Mouse (Mus musculus) heart, adult 18-20 months (tissue): Measurements from ENCODE around the gene Tia1. TPM values are rescaled to one million over a fixed set of nuclear protein-coding genes. Genes with fewer than 3 reads are reported as not detected.

Source experiments
- DNase-seq, 2 experiments: peaks; one replicate each; pipeline ENCODE4 v3.0.0; 2021 to 2022; ENCODE audit warnings: mixed read lengths in 1 of 2
- total RNA-seq, 2 experiments: library from RNA; stranded (reverse); gene quantifications; 2 replicates each; pipeline ENCODE4 v1.2.3; 2021

Tia1 gene
- total RNA-seq, 2 experiments from 2014 or later = 17.2 to 19.3 TPM

GRCm38 (mm10) chr6:86385362-86386104 is 18.5 kb upstream of the Tia1 start:
- DNase-seq = no peak

- no peak for DNase-seq
Observed at GRCm38 (mm10) chr6:86387313-86387712, 16.7 kb upstream of the Tia1 start.

- no peak for DNase-seq
Observed at GRCm38 (mm10) chr6:86388461-86388860, 15.6 kb upstream of the Tia1 start.

- no peak for DNase-seq
Observed at GRCm38 (mm10) chr6:86391326-86391725, 12.7 kb upstream of the Tia1 start.

GRCm38 (mm10) chr6:86393187-86393586 is 10.8 kb upstream of the Tia1 start:
- DNase-seq = no peak

GRCm38 (mm10) chr6:86394078-86394720 is 9.8 kb upstream of the Tia1 start:
- no peak for DNase-seq

- no peak for DNase-seq
Observed at GRCm38 (mm10) chr6:86395021-86395420, 9.0 kb upstream of the Tia1 start.

- no peak for DNase-seq
Observed at GRCm38 (mm10) chr6:86395969-86396368, 8.1 kb upstream of the Tia1 start.

- peak; percentile 91 to 94 for DNase-seq
Observed at GRCm38 (mm10) chr6:86396581-86397256, 7.3 kb upstream of the Tia1 start, which contains the start of gene Pcyox1. TSS of gene Pcyox1 (minus strand) at chr6:86397154.

- DNase-seq = no peak
Observed at GRCm38 (mm10) chr6:86397257-86397980, 6.6 kb upstream of the Tia1 start.

GRCm38 (mm10) chr6:86398986-86399385 is 5.0 kb upstream of the Tia1 start:
- DNase-seq = no peak

GRCm38 (mm10) chr6:86399995-86400394 is 4.0 kb upstream of the Tia1 start:
- no peak for DNase-seq

- peak; percentile 80 to 87 for DNase-seq
Observed at GRCm38 (mm10) chr6:86400972-86401371, 3.0 kb upstream of the Tia1 start.

GRCm38 (mm10) chr6:86402681-86403607 is 1.1 kb upstream of the Tia1 start:
- no peak for DNase-seq

- DNase-seq = peak; percentile 85 to 97
Observed at GRCm38 (mm10) chr6:86403728-86404099, 305 bp upstream of the Tia1 start.

GRCm38 (mm10) chr6:86404996-86405395 is 977 bp downstream of the Tia1 start:
- DNase-seq = no peak

GRCm38 (mm10) chr6:86406306-86406705 is 2.3 kb downstream of the Tia1 start:
- DNase-seq = no peak

GRCm38 (mm10) chr6:86418711-86419110 is 14.7 kb downstream of the Tia1 start:
- DNase-seq = no peak

- no peak for DNase-seq
Observed at GRCm38 (mm10) chr6:86419239-86419638, 15.2 kb downstream of the Tia1 start.

- no peak for DNase-seq
Observed at GRCm38 (mm10) chr6:86420491-86420890, 16.5 kb downstream of the Tia1 start.

- DNase-seq = no peak
Observed at GRCm38 (mm10) chr6:86426358-86426757, 22.3 kb downstream of the Tia1 start, which contains the start of gene Gm44790. TSS of gene Gm44790 (plus strand) at chr6:86426658.
